Mouse (Mus musculus): ENCODE data around the gene Enoph1.

The Enoph1 gene

GRCm38 (mm10) chr5:100040281-100040784 lies 548 bp downstream of the Enoph1 start:
- DNase-seq (ENCODE audit: low spot score): peak; percentile 18

- DNase-seq (ENCODE audit: low spot score): no peak
These were observed 1.5 kb downstream of the Enoph1 start for GRCm38 (mm10) chr5:100041272-100041671.

GRCm38 (mm10) chr5:100042467-100042866 lies 2.7 kb downstream of the Enoph1 start:
- no peak for DNase-seq (ENCODE audit: low spot score)

GRCm38 (mm10) chr5:100043361-100043760 lies 3.6 kb downstream of the Enoph1 start:
- DNase-seq (ENCODE audit: low spot score): no peak

- no peak for DNase-seq (ENCODE audit: low spot score)
These were observed 4.2 kb downstream of the Enoph1 start for GRCm38 (mm10) chr5:100044030-100044429.

GRCm38 (mm10) chr5:100044621-100045020 lies 4.8 kb downstream of the Enoph1 start:
- no peak for DNase-seq (ENCODE audit: low spot score)

- no peak for DNase-seq (ENCODE audit: low spot score)
These were observed 6.3 kb downstream of the Enoph1 start for GRCm38 (mm10) chr5:100046096-100046495.

- no peak for DNase-seq (ENCODE audit: low spot score)
These were observed 7.4 kb downstream of the Enoph1 start for GRCm38 (mm10) chr5:100047143-100047640.

GRCm38 (mm10) chr5:100047871-100048270 lies 8.1 kb downstream of the Enoph1 start:
- DNase-seq (ENCODE audit: low spot score): no peak

GRCm38 (mm10) chr5:100049904-100050303 lies 10.1 kb downstream of the Enoph1 start:
- no peak for DNase-seq (ENCODE audit: low spot score)

- no peak for DNase-seq (ENCODE audit: low spot score)
These were observed 12.9 kb downstream of the Enoph1 start for GRCm38 (mm10) chr5:100052728-100053127.

GRCm38 (mm10) chr5:100054807-100055547 lies 15.2 kb downstream of the Enoph1 start:
- no peak for DNase-seq (ENCODE audit: low spot score)

GRCm38 (mm10) chr5:100055866-100056369 lies 16.1 kb downstream of the Enoph1 start:
- no peak for DNase-seq (ENCODE audit: low spot score)

GRCm38 (mm10) chr5:100057461-100058209 lies 17.9 kb downstream of the Enoph1 start:
- no peak for DNase-seq (ENCODE audit: low spot score)

GRCm38 (mm10) chr5:100058729-100059128 lies 18.9 kb downstream of the Enoph1 start:
- no peak for DNase-seq (ENCODE audit: low spot score)

GRCm38 (mm10) chr5:100059326-100059725 lies 19.5 kb downstream of the Enoph1 start:
- no peak for DNase-seq (ENCODE audit: low spot score)

GRCm38 (mm10) chr5:100060876-100061275 lies 21.1 kb downstream of the Enoph1 start:
- no peak for DNase-seq (ENCODE audit: low spot score)

GRCm38 (mm10) chr5:100067579-100067978 lies 27.8 kb downstream of the Enoph1 start:
- no peak for DNase-seq (ENCODE audit: low spot score)

GRCm38 (mm10) chr5:100069526-100069925 lies 29.7 kb downstream of the Enoph1 start:
- DNase-seq (ENCODE audit: low spot score): no peak

- DNase-seq (ENCODE audit: low spot score): peak; percentile 78
These were observed 30.5 kb downstream of the Enoph1 start for GRCm38 (mm10) chr5:100070255-100070654.

GRCm38 (mm10) chr5:100071541-100071940 lies 31.8 kb downstream of the Enoph1 start:
- DNase-seq (ENCODE audit: low spot score): no peak

GRCm38 (mm10) chr5:100072557-100072956 lies 32.8 kb downstream of the Enoph1 start:
- no peak for DNase-seq (ENCODE audit: low spot score)

- DNase-seq (ENCODE audit: low spot score): no peak
These were observed 34.8 kb downstream of the Enoph1 start for GRCm38 (mm10) chr5:100074571-100074970.

All from ovary, postnatal 14 days (tissue).